Comparison of ENCODE assay signal across 8 mouse cellular contexts in the genomic region with DNA sequence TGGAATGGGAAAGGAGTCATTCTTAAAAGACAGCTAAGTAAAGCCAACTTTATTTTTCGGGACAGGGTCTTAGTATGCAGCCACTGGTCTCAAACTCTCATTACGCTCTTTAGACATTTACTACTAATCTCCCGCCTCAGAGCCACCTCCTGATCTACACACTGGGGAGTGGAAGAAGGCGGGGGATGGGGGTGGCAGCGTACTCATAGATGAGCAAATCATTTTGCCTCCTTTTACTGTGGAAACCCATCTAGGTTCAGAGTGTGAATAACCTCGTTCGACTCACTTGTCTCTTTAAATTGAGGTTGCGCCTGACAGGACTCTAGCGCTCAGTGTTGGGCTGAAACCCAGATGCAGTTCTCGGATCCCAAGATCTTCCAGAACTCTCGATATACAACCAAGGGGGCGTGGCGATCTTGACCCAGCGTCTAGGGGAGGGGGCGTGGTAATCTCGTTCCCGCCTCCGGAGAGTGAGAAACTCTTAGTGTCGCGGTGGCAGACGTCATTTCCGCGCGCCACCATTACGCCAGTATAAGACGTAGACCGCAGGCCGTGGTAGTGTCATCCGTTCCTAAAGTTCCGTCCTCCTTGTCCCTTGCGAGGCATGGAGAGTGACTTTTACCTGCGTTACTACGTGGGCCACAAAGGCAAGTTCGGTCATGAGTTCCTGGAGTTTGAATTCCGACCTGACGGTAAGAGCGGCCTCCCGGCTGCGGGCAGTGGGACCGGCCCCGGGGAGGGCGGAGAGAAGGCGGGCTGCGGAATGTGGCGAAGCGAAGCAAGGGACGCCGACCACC. TPM values are rescaled to one million over a fixed set of nuclear protein-coding genes. Genes with fewer than 3 reads are reported as not detected.
A peak's percentile ranks its signal among the peaks of the same experiment; 100 is the strongest.
DNase-seq lines count a peak whose midpoint lies in the region; ATAC-seq and TF ChIP-seq lines count a peak whose summit lies in the region.

Gene Magoh (plus strand): TSS at position 502 of the 797 bp plus-strand sequence.

- peak; percentile 97 to 98 for DNase-seq in heart, postnatal 10 days
- peak; percentile 98 for DNase-seq in large intestine, adult 2 months (ENCODE audit: low read depth, low spot score)
- peak; percentile 97 for DNase-seq in liver, postnatal 0 days
- DNase-seq in testis, postnatal 10 days (ENCODE audit: low spot score), result peak; percentile 99

- no peaks in the 10 kb centered on the region for H3K4me1 ChIP-seq in ES-Bruce4 (ENCODE audit: control insufficient read depth, insufficient read depth, low read length)
- H3K4me1 ChIP-seq in forebrain, embryonic 13.5 days, result peaks cover 18% of the 10 kb centered on the region
- peaks cover 5% of the 10 kb centered on the region for H3K4me1 ChIP-seq in liver, postnatal 0 days (ENCODE audit: insufficient read depth)
- peaks cover 10% of the 10 kb centered on the region for H3K4me1 ChIP-seq in neural tube, embryonic 14.5 days (ENCODE audit: control insufficient read depth, insufficient read depth, low read length)

- no peaks in the 10 kb centered on the region for H3K9me3 ChIP-seq in ES-Bruce4 (replicated peaks; ENCODE audit: control insufficient read depth, insufficient read depth, low read length, poor library complexity, severe bottlenecking)
- H3K9me3 ChIP-seq in forebrain, embryonic 13.5 days (replicated peaks), result no peaks in the 10 kb centered on the region
- no peaks in the 10 kb centered on the region for H3K9me3 ChIP-seq in liver, postnatal 0 days (ENCODE audit: low read length)
- H3K9me3 ChIP-seq in neural tube, embryonic 14.5 days (ENCODE audit: control insufficient read depth, low read length), result no peaks in the 10 kb centered on the region

- H3K4me3 ChIP-seq in ES-Bruce4 (ENCODE audit: low read depth, low read length), result peak within 1 kb of the TSS; percentile 86
- peak within 1 kb of the TSS; percentile 83 for H3K4me3 ChIP-seq in forebrain, embryonic 13.5 days
- peak within 1 kb of the TSS; percentile 97 for H3K4me3 ChIP-seq in liver, postnatal 0 days (ENCODE audit: low read depth, low read length)
- H3K4me3 ChIP-seq in neural tube, embryonic 14.5 days (ENCODE audit: low read depth, low read length), result peak within 1 kb of the TSS; percentile 79

- WGBS in forebrain, embryonic 13.5 days, result 3% methylated on average over 48 of the region's 48 CpGs
- WGBS in large intestine, adult 2 months, result 1% methylated on average over 48 of the region's 48 CpGs
- WGBS in liver, postnatal 0 days (ENCODE audit: insufficient replicate concordance), result 2% methylated on average over 48 of the region's 48 CpGs
- WGBS in neural tube, embryonic 14.5 days, result 3% methylated on average over 48 of the region's 48 CpGs

- H3K27ac ChIP-seq in ES-Bruce4 (ENCODE audit: insufficient read depth, low read length), result no peak within 1 kb of the TSS
- peak within 1 kb of the TSS; percentile 27 for H3K27ac ChIP-seq in forebrain, embryonic 13.5 days
- peak within 1 kb of the TSS; percentile 86 for H3K27ac ChIP-seq in liver, postnatal 0 days (ENCODE audit: low read depth)
- peak within 1 kb of the TSS; percentile 74 for H3K27ac ChIP-seq in neural tube, embryonic 14.5 days (ENCODE audit: low read depth, low read length)

- no peak for TF ChIP-seq EP300 in ES-Bruce4 (IDR thresholded peaks at IDR 0.05; ENCODE audit: insufficient read depth, low read depth, low read length)
- TF ChIP-seq EP300 in liver, postnatal 0 days (IDR thresholded peaks at IDR 0.05; ENCODE audit: low read depth), result no peak

- H3K4me2 ChIP-seq in forebrain, embryonic 13.5 days, result peak within 1 kb of the TSS; percentile 89
- H3K4me2 ChIP-seq in liver, postnatal 0 days (ENCODE audit: low read depth, low read length), result peak within 1 kb of the TSS; percentile 84
- peak within 1 kb of the TSS; percentile 73 for H3K4me2 ChIP-seq in neural tube, embryonic 14.5 days (ENCODE audit: low read depth, low read length)

- peak; percentile 84 for ATAC-seq in cerebellum, adult (ENCODE audit: insufficient number of reproducible peaks, low FRiP score, low TSS enrichment)
- peak; percentile 93 for ATAC-seq in forebrain, embryonic 13.5 days
- peak; percentile 100 for ATAC-seq in liver, postnatal 0 days
- ATAC-seq in neural tube, embryonic 14.5 days (ENCODE audit: low read depth), result peak; percentile 95

- no peak for TF ChIP-seq CTCF in ES-Bruce4 (IDR thresholded peaks at IDR 0.05; ENCODE audit: low read depth, low read length)
- no peak for TF ChIP-seq CTCF in liver, postnatal 0 days (IDR thresholded peaks at IDR 0.05; ENCODE audit: low read depth)

- peak within 1 kb of the TSS; percentile 38 for H3K9ac ChIP-seq in ES-Bruce4 (ENCODE audit: low read depth, poor library complexity, severe bottlenecking)
- H3K9ac ChIP-seq in forebrain, embryonic 13.5 days, result peak within 1 kb of the TSS; percentile 82
- H3K9ac ChIP-seq in liver, postnatal 0 days (replicated peaks), result peak within 1 kb of the TSS; percentile 95
- H3K9ac ChIP-seq in neural tube, embryonic 14.5 days (replicated peaks; ENCODE audit: low read depth, low read length), result peak within 1 kb of the TSS; percentile 82

- H3K36me3 ChIP-seq in ES-Bruce4 (ENCODE audit: control insufficient read depth, insufficient read depth, low read length, poor library complexity, severe bottlenecking), result peaks cover 24% of the 10 kb centered on the region
- H3K36me3 ChIP-seq in forebrain, embryonic 13.5 days (ENCODE audit: poor library complexity, severe bottlenecking), result peaks cover 36% of the 10 kb centered on the region
- H3K36me3 ChIP-seq in liver, postnatal 0 days (replicated peaks; ENCODE audit: insufficient read depth, low read length), result peaks cover 23% of the 10 kb centered on the region
- peaks cover 23% of the 10 kb centered on the region for H3K36me3 ChIP-seq in neural tube, embryonic 14.5 days (ENCODE audit: control insufficient read depth, insufficient read depth, low read length)

- intact Hi-C loops in heart, postnatal 10 days (cut with DNase I), result no loop called here

- H3K27me3 ChIP-seq in ES-Bruce4 (ENCODE audit: control insufficient read depth, insufficient read depth, low read length, poor library complexity, severe bottlenecking), result no peaks in the 10 kb centered on the region
- no peaks in the 10 kb centered on the region for H3K27me3 ChIP-seq in forebrain, embryonic 13.5 days
- no peaks in the 10 kb centered on the region for H3K27me3 ChIP-seq in liver, postnatal 0 days (ENCODE audit: insufficient read depth, low read length)
- H3K27me3 ChIP-seq in neural tube, embryonic 14.5 days (ENCODE audit: control insufficient read depth, insufficient read depth, low read length), result no peaks in the 10 kb centered on the region

- peak; percentile 64 for TF ChIP-seq POLR2A in ES-Bruce4 (IDR thresholded peaks at IDR 0.05; ENCODE audit: insufficient read depth, low read length)

RNA-seq across cellular contexts. Expression of gene Magoh, which starts in this region (rescaled TPM):
- 186 and 205 TPM in 2 replicates for polyA plus RNA-seq in ES-Bruce4 (2011; ENCODE audit: insufficient read depth, insufficient read length, low read depth, missing spikeins)
- 196 and 224 TPM in 2 replicates for polyA plus RNA-seq in forebrain, embryonic 13.5 days (2015; fragmentation: Nextera tagmentation; extraction: Ambion mirVana)
- total RNA-seq in heart, postnatal 10 days (2021), result 10 to 100 TPM; 64.4 to 65.4 TPM
- polyA plus RNA-seq in large intestine, adult 2 months (2012; rRNA removed), result 51.0 and 51.8 TPM in 2 replicates
- 66.1 and 67.5 TPM in 2 replicates for polyA plus RNA-seq in liver, postnatal 0 days (2015; fragmentation: Nextera tagmentation; extraction: Ambion mirVana)
- polyA plus RNA-seq in neural tube, embryonic 14.5 days (2014; fragmentation: Nextera tagmentation; extraction: Ambion mirVana), result 104 and 120 TPM in 2 replicates

Comparison
In these comparisons a context has a peak if more than half of its experiments do, and no peak if none do; other contexts are left out.
1. H3K9ac ChIP-seq: peak in every context shown above with its lines; median percentile 95 in liver, postnatal 0 days; 82 in forebrain, embryonic 13.5 days; 82 in neural tube, embryonic 14.5 days; 38 in ES-Bruce4.